In genomic region chr4:107002517-107003165, GRCm38 (mm10) we compare ENCODE assay signal across 11 mouse cellular contexts.
DNase-seq lines count a peak whose midpoint lies in the region; ATAC-seq lines count a peak whose summit lies in the region.
"Had no signal": no experiment of that assay in that cellular context is flagged by ENCODE, and none has a peak within 500 bp of the region (broad histone marks: within the 10 kb centered on the region; RNA-seq: fewer than 3 reads in every experiment).

No protein-coding gene starts in this region.

- H3K9ac ChIP-seq in embryonic facial prominence, embryonic 13.5 days: no peak overlapping the region
- no peak overlapping the region for H3K9ac ChIP-seq in liver, embryonic 12.5 days
- H3K9ac ChIP-seq in liver, embryonic 11.5 days (ENCODE audit: low read depth, low read length): no peak overlapping the region
- no peak overlapping the region for H3K9ac ChIP-seq in forebrain, embryonic 14.5 days (ENCODE audit: low read length)
- no peak overlapping the region for H3K9ac ChIP-seq in neural tube, embryonic 14.5 days (replicated peaks; ENCODE audit: low read depth, low read length)
- H3K9ac ChIP-seq: embryonic facial prominence, embryonic 12.5 days had no signal

- H3K4me1 ChIP-seq in embryonic facial prominence, embryonic 13.5 days: peaks cover 64% of the 10 kb centered on the region
- H3K4me1 ChIP-seq in embryonic facial prominence, embryonic 10.5 days: peaks cover 68% of the 10 kb centered on the region
- H3K4me1 ChIP-seq in liver, embryonic 12.5 days: peaks cover 100% of the 10 kb centered on the region
- peaks cover 77% of the 10 kb centered on the region for H3K4me1 ChIP-seq in liver, embryonic 11.5 days (replicated peaks; ENCODE audit: control insufficient read depth, insufficient read depth, low read length)
- peaks cover 30% of the 10 kb centered on the region for H3K4me1 ChIP-seq in forebrain, embryonic 14.5 days (ENCODE audit: control insufficient read depth, insufficient read depth, low read length)
- peaks cover 37% of the 10 kb centered on the region for H3K4me1 ChIP-seq in neural tube, embryonic 14.5 days (ENCODE audit: control insufficient read depth, insufficient read depth, low read length)

- DNase-seq in embryonic facial prominence, embryonic 10.5 days (ENCODE audit: low spot score): no peak
- DNase-seq in liver, embryonic 11.5 days (ENCODE audit: low spot score): no peak
- no peak for DNase-seq in forebrain, embryonic 14.5 days (ENCODE audit: low spot score)
- DNase-seq in thymus, postnatal 4 days: no peak
- DNase-seq in heart, postnatal 4 days: no peak
- DNase-seq: heart, adult 18-20 months had no signal

- no peak overlapping the region for H3K4me3 ChIP-seq in embryonic facial prominence, embryonic 13.5 days
- no peak overlapping the region for H3K4me3 ChIP-seq in embryonic facial prominence, embryonic 10.5 days
- no peak overlapping the region for H3K4me3 ChIP-seq in liver, embryonic 12.5 days
- no peak overlapping the region for H3K4me3 ChIP-seq in liver, embryonic 11.5 days (ENCODE audit: low read depth, low read length)
- no peak overlapping the region for H3K4me3 ChIP-seq in forebrain, embryonic 14.5 days (ENCODE audit: low read depth, low read length)
- no peak overlapping the region for H3K4me3 ChIP-seq in neural tube, embryonic 14.5 days (ENCODE audit: low read depth, low read length)
- H3K4me3 ChIP-seq: embryonic facial prominence, embryonic 12.5 days; megakaryocyte, embryonic 14.5 days had no signal

- H3K4me2 ChIP-seq in embryonic facial prominence, embryonic 13.5 days: no peak overlapping the region
- no peak overlapping the region for H3K4me2 ChIP-seq in liver, embryonic 12.5 days
- H3K4me2 ChIP-seq in liver, embryonic 11.5 days: no peak overlapping the region
- H3K4me2 ChIP-seq in forebrain, embryonic 14.5 days (ENCODE audit: low read length): no peak overlapping the region
- H3K4me2 ChIP-seq in neural tube, embryonic 14.5 days (ENCODE audit: low read depth, low read length): no peak overlapping the region
- H3K4me2 ChIP-seq: embryonic facial prominence, embryonic 12.5 days had no signal

- H3K27ac ChIP-seq in embryonic facial prominence, embryonic 13.5 days: 0 out of 2 replicates have a peak overlapping the region, but pooled peaks have one; percentile 4
- H3K27ac ChIP-seq in embryonic facial prominence, embryonic 10.5 days (replicated peaks): no peak overlapping the region
- H3K27ac ChIP-seq in liver, embryonic 12.5 days: peak overlapping the region; percentile 69; the same call in 1 of the 2 replicates
- no peak overlapping the region for H3K27ac ChIP-seq in liver, embryonic 11.5 days (ENCODE audit: low read depth, low read length)
- 0 out of 2 replicates have a peak overlapping the region, but pooled peaks have one; percentile 52 for H3K27ac ChIP-seq in forebrain, embryonic 14.5 days (ENCODE audit: low read depth, low read length)
- no peak overlapping the region for H3K27ac ChIP-seq in neural tube, embryonic 14.5 days (ENCODE audit: low read depth, low read length)
- H3K27ac ChIP-seq: embryonic facial prominence, embryonic 12.5 days had no signal

- no peaks in the 10 kb centered on the region for H3K27me3 ChIP-seq in embryonic facial prominence, embryonic 13.5 days
- no peaks in the 10 kb centered on the region for H3K27me3 ChIP-seq in embryonic facial prominence, embryonic 10.5 days (replicated peaks; ENCODE audit: low read depth, poor library complexity, severe bottlenecking)
- H3K27me3 ChIP-seq in liver, embryonic 12.5 days (replicated peaks): no peaks in the 10 kb centered on the region
- no peaks in the 10 kb centered on the region for H3K27me3 ChIP-seq in liver, embryonic 11.5 days (replicated peaks; ENCODE audit: control insufficient read depth, insufficient read depth, low read length)
- H3K27me3 ChIP-seq in forebrain, embryonic 14.5 days (replicated peaks; ENCODE audit: control insufficient read depth, insufficient read depth, low read length): no peaks in the 10 kb centered on the region
- no peaks in the 10 kb centered on the region for H3K27me3 ChIP-seq in neural tube, embryonic 14.5 days (ENCODE audit: control insufficient read depth, insufficient read depth, low read length)
- H3K27me3 ChIP-seq: embryonic facial prominence, embryonic 12.5 days; megakaryocyte, embryonic 14.5 days had no signal

- 69% methylated on average over 11 of the region's 11 CpGs for WGBS in embryonic facial prominence, embryonic 13.5 days
- 81% methylated on average over 11 of the region's 11 CpGs for WGBS in embryonic facial prominence, embryonic 10.5 days
- WGBS in liver, embryonic 12.5 days (ENCODE audit: insufficient replicate concordance): 82% methylated on average over 11 of the region's 11 CpGs
- 84% methylated on average over 11 of the region's 11 CpGs for WGBS in liver, embryonic 11.5 days
- WGBS in forebrain, embryonic 14.5 days: 56% methylated on average over 11 of the region's 11 CpGs
- 63% methylated on average over 11 of the region's 11 CpGs for WGBS in neural tube, embryonic 14.5 days

- ATAC-seq in embryonic facial prominence, embryonic 13.5 days (ENCODE audit: insufficient number of reproducible peaks, insufficient read depth, low FRiP score, low TSS enrichment, low read depth): no peak
- ATAC-seq in liver, embryonic 12.5 days: no peak
- no peak for ATAC-seq in liver, embryonic 11.5 days (replicated peaks; ENCODE audit: low FRiP score)
- ATAC-seq in forebrain, embryonic 14.5 days: peak; percentile 27; the same call in 1 of the 2 replicates
- peak; percentile 44; the same call in 1 of the 2 replicates for ATAC-seq in neural tube, embryonic 14.5 days (ENCODE audit: low read depth)

- peaks cover 7% of the 10 kb centered on the region; the same call in 1 of the 2 replicates for H3K36me3 ChIP-seq in embryonic facial prominence, embryonic 13.5 days
- peaks cover 78% of the 10 kb centered on the region for H3K36me3 ChIP-seq in embryonic facial prominence, embryonic 10.5 days (replicated peaks)
- H3K36me3 ChIP-seq in liver, embryonic 12.5 days: peaks cover 16% of the 10 kb centered on the region
- no peaks in the 10 kb centered on the region for H3K36me3 ChIP-seq in liver, embryonic 11.5 days (ENCODE audit: control insufficient read depth, insufficient read depth, low read length)
- no peaks in the 10 kb centered on the region for H3K36me3 ChIP-seq in forebrain, embryonic 14.5 days (ENCODE audit: control insufficient read depth, insufficient read depth, low read length)
- H3K36me3 ChIP-seq in neural tube, embryonic 14.5 days (ENCODE audit: control insufficient read depth, insufficient read depth, low read length): no peaks in the 10 kb centered on the region
- H3K36me3 ChIP-seq: embryonic facial prominence, embryonic 12.5 days had no signal

- H3K9me3 ChIP-seq in embryonic facial prominence, embryonic 13.5 days: no peaks in the 10 kb centered on the region
- no peaks in the 10 kb centered on the region for H3K9me3 ChIP-seq in embryonic facial prominence, embryonic 10.5 days
- no peaks in the 10 kb centered on the region for H3K9me3 ChIP-seq in liver, embryonic 12.5 days (replicated peaks)
- no peaks in the 10 kb centered on the region for H3K9me3 ChIP-seq in liver, embryonic 11.5 days (ENCODE audit: control insufficient read depth, low read length)
- H3K9me3 ChIP-seq in forebrain, embryonic 14.5 days (replicated peaks; ENCODE audit: control insufficient read depth, low read length): no peaks in the 10 kb centered on the region
- H3K9me3 ChIP-seq in neural tube, embryonic 14.5 days (ENCODE audit: control insufficient read depth, low read length): no peaks in the 10 kb centered on the region
- H3K9me3 ChIP-seq: embryonic facial prominence, embryonic 12.5 days; megakaryocyte, embryonic 14.5 days had no signal

Comparison
In these comparisons a context has a peak if more than half of its experiments do, and no peak if none do; other contexts are left out.
1. H3K27ac ChIP-seq: peak in embryonic facial prominence, embryonic 13.5 days (single experiment), liver, embryonic 12.5 days (single experiment) and forebrain, embryonic 14.5 days (single experiment); none in embryonic facial prominence, embryonic 10.5 days (single experiment), liver, embryonic 11.5 days (single experiment) and neural tube, embryonic 14.5 days (single experiment).
2. ATAC-seq: peak in forebrain, embryonic 14.5 days (single experiment) and neural tube, embryonic 14.5 days (single experiment); none in embryonic facial prominence, embryonic 13.5 days (single experiment), liver, embryonic 12.5 days (single experiment) and liver, embryonic 11.5 days (single experiment).